Mouse (Mus musculus): ENCODE data around the gene Olfr553.
"Not testable (repeated sequence)": the region's sequence is repeated elsewhere in the genome, so short reads cannot be mapped to it uniquely, and the experiment has no call there.

Olfr553 gene

GRCm38 (mm10) chr7:102618118-102618517 is at the start of gene Olfr553:
Gene Olfr553 (minus strand): TSS chr7:102618218.
- no peak for DNase-seq

GRCm38 (mm10) chr7:102665378-102665777 is 47.4 kb upstream of the Olfr553 start:
- DNase-seq: peak; percentile 11

- no peak for DNase-seq
Measured at GRCm38 (mm10) chr7:102664599-102664998, 46.6 kb upstream of the Olfr553 start, which contains the start of gene Olfr556. Gene Olfr556 (plus strand): TSS chr7:102664899.

- DNase-seq: no peak
Measured at GRCm38 (mm10) chr7:102658523-102658922, 40.5 kb upstream of the Olfr553 start, which contains the start of gene Olfr555. Gene Olfr555 (plus strand): TSS chr7:102658823.

GRCm38 (mm10) chr7:102644945-102645344 is 26.9 kb upstream of the Olfr553 start:
- not testable (repeated sequence) for DNase-seq

GRCm38 (mm10) chr7:102638132-102638531 is 20.1 kb upstream of the Olfr553 start, which contains the start of gene Olfr554:
Gene Olfr554 (plus strand): TSS chr7:102638432.
- DNase-seq: no peak

GRCm38 (mm10) chr7:102636665-102637064 is 18.6 kb upstream of the Olfr553 start:
- peak; percentile 61 for DNase-seq

GRCm38 (mm10) chr7:102620368-102620767 is 2.4 kb upstream of the Olfr553 start:
- DNase-seq: not testable (repeated sequence)

GRCm38 (mm10) chr7:102619608-102620007 is 1.6 kb upstream of the Olfr553 start:
- DNase-seq: no peak

GRCm38 (mm10) chr7:102597378-102598031 is 20.5 kb downstream of the Olfr553 start, which contains the start of gene Olfr552:
Gene Olfr552 (plus strand): TSS chr7:102597770.
- no peak for DNase-seq

- no peak for DNase-seq
Measured at GRCm38 (mm10) chr7:102591786-102592185, 26.2 kb downstream of the Olfr553 start, which contains the start of gene Olfr551. Gene Olfr551 (minus strand): TSS chr7:102591886.

GRCm38 (mm10) chr7:102575998-102576397 is 42.0 kb downstream of the Olfr553 start:
- no peak for DNase-seq

GRCm38 (mm10) chr7:102573174-102573830 is 44.7 kb downstream of the Olfr553 start:
- DNase-seq: no peak

GRCm38 (mm10) chr7:102571142-102571541 is 46.9 kb downstream of the Olfr553 start, which contains the start of gene Olfr550:
Gene Olfr550 (plus strand): TSS chr7:102571442.
- DNase-seq: no peak

GRCm38 (mm10) chr7:102566219-102566618 is 51.8 kb downstream of the Olfr553 start:
- DNase-seq: no peak

GRCm38 (mm10) chr7:102564999-102565997 is 52.7 kb downstream of the Olfr553 start, which contains the start of gene Trim21:
Gene Trim21 (minus strand): TSS chr7:102565486.
- peak; percentile 84 for DNase-seq

Measured in thymus, postnatal 4 days (tissue).